Mouse (Mus musculus) hindbrain, embryonic 11.5 days (tissue): ENCODE data around the gene Olfr115. TPM values are rescaled to one million over a fixed set of nuclear protein-coding genes. Genes with fewer than 3 reads are reported as not detected.

Experiments
- ATAC-seq: fragments of 200-750 bp; cut with Nextera tagmentation; 2 replicates; pipeline ENCODE4 v1.8.0; 2017; ENCODE audit warnings: mild to moderate bottlenecking, moderate TSS enrichment, moderate library complexity; ENCODE audit not compliant: low FRiP score
- DNase-seq: peaks from one replicate; pipeline ENCODE4 v3.0.0-alpha.2; 2015; ENCODE audit warnings: low spot score
- H3K27ac ChIP-seq: fragments of 300-500 bp; sonication (generic); 2 replicates; pipeline ENCODE4 v1.5.1; 2014; ENCODE audit warnings: mild to moderate bottlenecking, low read depth, low read length
- H3K27me3 ChIP-seq: fragments of 300-500 bp; sonication (generic); 2 replicates; pipeline ENCODE4 v1.6.1; 2014; ENCODE audit warnings: mild to moderate bottlenecking, low read length, moderate library complexity, mixed read lengths; ENCODE audit not compliant: control insufficient read depth, insufficient read depth
- H3K36me3 ChIP-seq: fragments of 300-500 bp; sonication (generic); 2 replicates; pipeline ENCODE4 v1.6.1; 2014; ENCODE audit warnings: mild to moderate bottlenecking, low read length, moderate library complexity, mixed read lengths; ENCODE audit not compliant: control insufficient read depth, insufficient read depth
- H3K4me1 ChIP-seq: fragments of 300-500 bp; sonication (generic); replicated peaks from 2 replicates; pipeline ENCODE4 v1.6.1; 2014; ENCODE audit warnings: low read length, mixed read lengths; ENCODE audit not compliant: control insufficient read depth, insufficient read depth
- H3K4me2 ChIP-seq: fragments of 300-500 bp; sonication (generic); replicated peaks from 2 replicates; pipeline ENCODE4 v1.6.1; 2014; ENCODE audit warnings: mild to moderate bottlenecking, low read depth, low read length
- H3K4me3 ChIP-seq: fragments of 300-500 bp; sonication (generic); 2 replicates; pipeline ENCODE4 v1.5.1; 2014; ENCODE audit warnings: low read depth, low read length
- H3K9ac ChIP-seq: fragments of 300-500 bp; sonication (generic); 2 replicates; pipeline ENCODE4 v1.6.1; 2014; ENCODE audit warnings: low read depth, low read length
- H3K9me3 ChIP-seq: fragments of 300-500 bp; sonication (generic); 2 replicates; pipeline ENCODE4 v1.6.1; 2016; ENCODE audit warnings: low read length; ENCODE audit not compliant: control insufficient read depth
- WGBS: fragments of 180-500 bp; shearing (Covaris S2); extraction: QIAGEN DNeasy Blood & Tissue Kit; methylation state at CpG from one replicate; pipeline ENCODE4 v1.1.7; 2014; 5-methylcytosine and 5-hydroxymethylcytosine counted together
- polyA plus RNA-seq: library from polyadenylated mRNA; unstranded; fragments of >200 nt; fragmentation: Nextera tagmentation; extraction: Ambion mirVana; gene quantifications from 2 replicates; pipeline ENCODE4 v1.2.1, GENCODE M21; 2014

Olfr115 gene
- not detected in 2 replicates for polyA plus RNA-seq

GRCm38 (mm10) chr17:37627009-37627408 lies at the start of gene Olfr115, which contains the start of gene Olfr116:
Olfr115 (minus strand) TSS chr17:37627109.
Olfr116 (minus strand) TSS chr17:37627199.
- Histone ChIP-seq H3K27ac (no peak within 1 kb of the TSS), H3K9ac (no peak within 1 kb of the TSS), H3K4me1 (no peaks in the 10 kb centered on the region), H3K9me3 (no peaks in the 10 kb centered on the region), H3K36me3 (no peaks in the 10 kb centered on the region), H3K27me3 (no peaks in the 10 kb centered on the region), H3K4me2 (no peak within 1 kb of the TSS), H3K4me3 (no peak within 1 kb of the TSS)
- 93% methylated on average over 2 of the region's 2 CpGs for WGBS
- DNase-seq = no peak
- no peak for ATAC-seq

DNA sequence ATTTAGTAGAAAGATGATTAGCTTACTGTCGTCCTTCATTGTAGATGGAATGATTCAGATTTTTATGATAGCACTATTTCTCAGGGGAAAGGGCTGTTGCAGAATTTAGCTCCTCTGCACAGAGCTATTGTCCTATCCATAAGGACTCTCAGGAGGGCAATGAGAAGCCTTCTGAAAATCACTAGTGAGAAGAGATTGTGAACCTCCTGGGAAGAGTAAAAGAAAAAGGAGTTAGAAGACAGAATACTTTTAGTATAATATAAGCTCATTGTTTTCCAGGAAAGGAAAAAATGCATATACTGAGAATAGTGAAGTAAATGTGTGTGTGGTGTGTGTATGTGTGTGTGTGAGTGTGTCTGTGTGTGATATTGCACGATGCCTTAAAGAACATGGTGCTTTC lies 39.8 kb upstream of the Olfr115 start, which contains the start of gene Olfr118:
TSS of gene Olfr118 (plus strand) at position 301 of the 400 bp plus-strand sequence.
- WGBS = 67% methylated on average over 2 of the region's 2 CpGs
- DNase-seq = no peak
- Histone ChIP-seq H3K9ac (no peak within 1 kb of the TSS), H3K4me2 (no peak within 1 kb of the TSS), H3K27ac (no peak within 1 kb of the TSS), H3K4me3 (no peak within 1 kb of the TSS), H3K27me3 (no peaks in the 10 kb centered on the region), H3K9me3 (no peaks in the 10 kb centered on the region), H3K4me1 (no peaks in the 10 kb centered on the region), H3K36me3 (no peaks in the 10 kb centered on the region)
- ATAC-seq = no peak

- DNase-seq (no peak), ATAC-seq (no peak)
- 81% methylated on average over 1 of the region's 1 CpGs for WGBS
Measured at GRCm38 (mm10) chr17:37663682-37664081, 36.8 kb upstream of the Olfr115 start, which contains the start of gene Olfr117. Olfr117 (minus strand) TSS chr17:37663782.

GRCm38 (mm10) chr17:37592643-37593042 lies 34.3 kb downstream of the Olfr115 start, which contains the start of gene Olfr114:
Olfr114 (minus strand) TSS chr17:37592743.
- DNase-seq (no peak), ATAC-seq (no peak)
- Histone ChIP-seq H3K9ac (no peak within 1 kb of the TSS), H3K27ac (no peak within 1 kb of the TSS), H3K4me3 (no peak within 1 kb of the TSS), H3K27me3 (no peaks in the 10 kb centered on the region), H3K4me2 (no peak within 1 kb of the TSS), H3K4me1 (no peaks in the 10 kb centered on the region), H3K9me3 (no peaks in the 10 kb centered on the region), H3K36me3 (no peaks in the 10 kb centered on the region)

More at GRCm38 (mm10) chr17:37663682-37664081, 36.8 kb upstream of the Olfr115 start, which contains the start of gene Olfr117:
- Histone ChIP-seq H3K9me3 (no peaks in the 10 kb centered on the region), H3K4me2 (no peak within 1 kb of the TSS), H3K4me1 (no peaks in the 10 kb centered on the region), H3K4me3 (no peak within 1 kb of the TSS), H3K27ac (no peak within 1 kb of the TSS), H3K27me3 (no peaks in the 10 kb centered on the region), H3K36me3 (no peaks in the 10 kb centered on the region), H3K9ac (no peak within 1 kb of the TSS)

- no peaks in the 10 kb centered on the region for H3K27me3 ChIP-seq
- H3K9ac ChIP-seq = no peak within 1 kb of the TSS
- H3K9me3 ChIP-seq = no peaks in the 10 kb centered on the region
- ATAC-seq (no peak), DNase-seq (no peak)
- H3K27ac ChIP-seq = no peak within 1 kb of the TSS
- no peak within 1 kb of the TSS for H3K4me2 ChIP-seq
- H3K4me1 ChIP-seq = no peaks in the 10 kb centered on the region
- no peak within 1 kb of the TSS for H3K4me3 ChIP-seq
- no peaks in the 10 kb centered on the region for H3K36me3 ChIP-seq
Measured at GRCm38 (mm10) chr17:37577563-37577962, 49.3 kb downstream of the Olfr115 start, which contains the start of gene Olfr113. Olfr113 (minus strand) TSS chr17:37577663.

DNA sequence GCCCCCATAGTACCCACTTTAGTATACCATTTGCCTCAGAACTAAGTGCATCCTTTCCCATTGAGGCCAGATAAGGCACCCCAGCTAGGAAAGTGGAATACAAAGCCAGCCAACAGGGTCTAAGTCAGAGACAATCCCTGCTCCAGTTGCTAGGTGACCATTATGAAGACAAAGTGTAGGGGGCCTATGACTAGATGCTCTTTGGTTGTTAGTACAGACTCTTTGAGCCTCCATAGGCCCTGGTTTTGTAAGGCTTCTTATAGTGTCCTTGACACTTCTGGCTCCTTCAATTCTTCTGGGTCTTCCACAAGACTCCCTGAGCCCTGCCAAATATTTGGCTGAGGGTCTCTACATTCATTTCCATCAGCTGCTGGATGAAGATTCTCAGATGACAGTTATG lies 57.6 kb downstream of the Olfr115 start, which contains the start of gene Olfr112:
TSS of gene Olfr112 (minus strand) at position 101 of the 400 bp plus-strand sequence.
- no peak within 1 kb of the TSS for H3K4me2 ChIP-seq
- no peak within 1 kb of the TSS for H3K4me3 ChIP-seq
- H3K9ac ChIP-seq = no peak within 1 kb of the TSS
- ATAC-seq = no peak
- no peak for DNase-seq
- no peaks in the 10 kb centered on the region for H3K4me1 ChIP-seq
- H3K36me3 ChIP-seq = no peaks in the 10 kb centered on the region
- no peaks in the 10 kb centered on the region for H3K27me3 ChIP-seq
- no peaks in the 10 kb centered on the region for H3K9me3 ChIP-seq
- H3K27ac ChIP-seq = no peak within 1 kb of the TSS

Other genes starting within 250 kb of the Olfr115 start
- gene Olfr105-ps, start 248.1 kb downstream of the Olfr115 start, polyA plus RNA-seq = not detected in 2 replicates
- gene Olfr106-ps, start 236.7 kb downstream of the Olfr115 start, polyA plus RNA-seq = not detected in 2 replicates
- not detected in 2 replicates for gene Olfr107, start 227.9 kb downstream of the Olfr115 start, polyA plus RNA-seq
- not detected in 2 replicates for gene Olfr108, start 181.6 kb downstream of the Olfr115 start, polyA plus RNA-seq
- gene Olfr109, start 168.2 kb downstream of the Olfr115 start, polyA plus RNA-seq = not detected in 2 replicates
- gene H2-M2, start 143.6 kb downstream of the Olfr115 start, polyA plus RNA-seq = 0.11 TPM in 1 of 2 replicates, not detected in the other
- gene Olfr110, start 134.6 kb downstream of the Olfr115 start, polyA plus RNA-seq = not detected in 2 replicates
- not detected in 2 replicates for gene Olfr111, start 119.1 kb downstream of the Olfr115 start, polyA plus RNA-seq
- not detected in 2 replicates for gene Olfr112, start 57.7 kb downstream of the Olfr115 start, polyA plus RNA-seq
- gene Olfr113, start 49.4 kb downstream of the Olfr115 start, polyA plus RNA-seq = not detected in 2 replicates
- gene Olfr114, start 34.4 kb downstream of the Olfr115 start, polyA plus RNA-seq = not detected in 2 replicates
- not detected in 2 replicates for gene Olfr116, start 90 bp upstream of the Olfr115 start, polyA plus RNA-seq
- gene Olfr117, start 36.7 kb upstream of the Olfr115 start, polyA plus RNA-seq = not detected in 2 replicates
- not detected in 2 replicates for gene Olfr118, start 39.9 kb upstream of the Olfr115 start, polyA plus RNA-seq
- not detected in 2 replicates for gene Olfr119, start 69.5 kb upstream of the Olfr115 start, polyA plus RNA-seq
- not detected in 2 replicates for gene Olfr120, start 94.7 kb upstream of the Olfr115 start, polyA plus RNA-seq
- not detected in 2 replicates for gene Olfr121, start 121.7 kb upstream of the Olfr115 start, polyA plus RNA-seq
- not detected in 2 replicates for gene Olfr122, start 141.5 kb upstream of the Olfr115 start, polyA plus RNA-seq
- not detected in 2 replicates for gene Olfr123, start 166.4 kb upstream of the Olfr115 start, polyA plus RNA-seq
- not detected in 2 replicates for gene Olfr124, start 172.8 kb upstream of the Olfr115 start, polyA plus RNA-seq
- not detected in 2 replicates for gene Olfr125, start 205.8 kb upstream of the Olfr115 start, polyA plus RNA-seq
- gene Olfr126, start 220.4 kb upstream of the Olfr115 start, polyA plus RNA-seq = not detected in 2 replicates